Mouse (Mus musculus) megakaryocyte, embryonic 14.5 days (primary cell): ENCODE measurements around the gene Samd1.

ENCODE experiments used
- FLI1 ChIP-seq: IDR thresholded peaks from 2 replicates; pipeline ENCODE4 v1.6.1; 2012; ENCODE audit warnings: low read length, inconsistent platforms, mixed read lengths
- GATA1 ChIP-seq: IDR thresholded peaks from 3 replicates; pipeline ENCODE4 v1.6.1; 2012; ENCODE audit warnings: mixed read lengths, low read length, inconsistent platforms, borderline replicate concordance

- TF ChIP-seq GATA1 (no peak), FLI1 (no peak)
Measured at GRCm38 (mm10) chr8:83989243-83989642, 8.2 kb upstream of the Samd1 start.
